Mouse (Mus musculus) forebrain, embryonic 11.5 days (tissue): Measurements from ENCODE around the gene Slc25a35. TPM values are rescaled to one million over a fixed set of nuclear protein-coding genes. Genes with fewer than 3 reads are reported as not detected.
A peak's percentile ranks its signal among the peaks of the same experiment; 100 is the strongest.

Experiments
- ATAC-seq: fragments of 200-750 bp; cut with Nextera tagmentation; replicated peaks from 2 replicates; pipeline ENCODE4 v1.8.0; 2017; ENCODE audit warnings: moderate TSS enrichment; ENCODE audit not compliant: low FRiP score
- DNase-seq: peaks from one replicate; pipeline ENCODE4 v3.0.0-alpha.2; 2017; ENCODE audit warnings: low spot score
- H3K27ac ChIP-seq: fragments of 300-500 bp; sonication (generic); 2 replicates; pipeline ENCODE4 v1.5.1; 2014; ENCODE audit warnings: low read depth, low read length
- H3K27me3 ChIP-seq: fragments of 300-500 bp; sonication (generic); 2 replicates; pipeline ENCODE4 v1.6.1; 2014; ENCODE audit warnings: mild to moderate bottlenecking, low read length, mixed read lengths; ENCODE audit not compliant: control insufficient read depth, insufficient read depth
- H3K36me3 ChIP-seq: fragments of 300-500 bp; sonication (generic); 2 replicates; pipeline ENCODE4 v1.6.1; 2014; ENCODE audit warnings: mild to moderate bottlenecking, low read length, moderate library complexity, mixed read lengths; ENCODE audit not compliant: control insufficient read depth, insufficient read depth
- H3K4me1 ChIP-seq: fragments of 300-500 bp; sonication (generic); replicated peaks from 2 replicates; pipeline ENCODE4 v1.6.1; 2014; ENCODE audit warnings: low read length, mixed read lengths; ENCODE audit not compliant: control insufficient read depth, insufficient read depth
- H3K4me2 ChIP-seq: fragments of 300-500 bp; sonication (generic); 2 replicates; pipeline ENCODE4 v1.6.1; 2014; ENCODE audit warnings: low read depth, mild to moderate bottlenecking, low read length, moderate library complexity, mixed read lengths; ENCODE audit not compliant: severe bottlenecking
- H3K4me3 ChIP-seq: fragments of 300-500 bp; sonication (generic); 2 replicates; pipeline ENCODE4 v1.5.1; 2014; ENCODE audit warnings: low read depth, low read length
- H3K9ac ChIP-seq: fragments of 300-500 bp; sonication (generic); 2 replicates; pipeline ENCODE4 v1.6.1; 2014; ENCODE audit warnings: low read length
- H3K9me3 ChIP-seq: fragments of 300-500 bp; sonication (generic); 2 replicates; pipeline ENCODE4 v1.6.1; 2016; ENCODE audit warnings: low read length, mixed read lengths; ENCODE audit not compliant: control insufficient read depth
- WGBS: fragments of 180-500 bp; shearing (Covaris S2); extraction: QIAGEN DNeasy Blood & Tissue Kit; methylation state at CpG from one replicate; pipeline ENCODE4 v1.1.7; 2014; 5-methylcytosine and 5-hydroxymethylcytosine counted together
- polyA plus RNA-seq: library from polyadenylated mRNA; unstranded; fragments of >200 nt; fragmentation: Nextera tagmentation; extraction: Ambion mirVana; gene quantifications from 2 replicates; pipeline ENCODE4 v1.2.1, GENCODE M21; 2014

Gene Slc25a35
- polyA plus RNA-seq, 1 experiment from 2014 or later, result 2.4 TPM

DNA sequence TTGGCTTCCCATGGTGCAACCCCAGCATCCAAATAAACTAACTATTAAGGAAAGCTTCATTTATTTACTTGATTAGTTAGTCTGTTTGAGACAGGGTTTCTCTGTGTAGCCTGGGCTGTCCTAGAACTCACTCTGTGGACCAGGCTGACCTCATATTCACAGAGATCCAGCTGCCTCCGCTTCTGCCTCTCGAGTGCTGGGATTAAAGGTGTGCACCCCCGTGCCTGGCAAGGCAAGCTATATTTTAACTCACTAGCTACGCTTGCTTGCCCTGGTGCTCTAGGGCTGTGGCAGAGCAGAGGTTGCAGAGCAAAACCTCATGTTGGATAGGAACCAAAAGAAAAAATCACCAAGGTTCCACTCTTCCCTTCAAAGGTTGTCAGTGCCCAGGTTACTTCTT, 27.4 kb upstream of the Slc25a35 start:
- no peak for ATAC-seq
- no peaks in the 10 kb centered on the region for H3K36me3 ChIP-seq
- H3K4me1 ChIP-seq, result peaks cover 2% of the 10 kb centered on the region; the same call in 1 of the 2 replicates
- peak overlapping the region; percentile 39 for H3K4me2 ChIP-seq
- H3K9me3 ChIP-seq, result no peaks in the 10 kb centered on the region
- H3K4me3 ChIP-seq, result peak overlapping the region; percentile 34
- H3K27ac ChIP-seq, result no peak overlapping the region
- no peak for DNase-seq
- no peaks in the 10 kb centered on the region for H3K27me3 ChIP-seq
- peak overlapping the region; percentile 56 for H3K9ac ChIP-seq
- 67% methylated on average over 4 of the region's 4 CpGs for WGBS

DNA sequence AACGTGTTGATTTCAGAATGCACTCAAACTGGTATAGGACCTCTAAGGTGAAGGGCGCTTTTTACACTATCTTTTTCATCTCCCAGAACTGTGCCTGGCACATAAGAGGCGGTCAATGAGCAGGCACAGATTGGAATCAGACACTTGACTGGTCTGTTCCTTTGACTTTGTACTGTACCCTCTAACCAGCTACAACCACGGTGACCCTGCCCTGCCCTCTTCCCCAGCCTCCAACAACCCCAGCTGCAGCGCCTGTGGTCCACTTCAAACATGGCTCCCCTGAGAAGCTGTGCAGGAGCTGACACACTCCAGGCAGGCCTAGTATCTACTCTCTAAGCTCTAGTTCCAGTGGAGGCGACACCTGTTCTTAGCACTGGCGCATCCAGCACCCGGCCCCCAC, 25.2 kb upstream of the Slc25a35 start:
- peaks cover 2% of the 10 kb centered on the region; the same call in 1 of the 2 replicates for H3K27me3 ChIP-seq
- H3K4me3 ChIP-seq, result no peak overlapping the region
- H3K27ac ChIP-seq, result no peak overlapping the region
- WGBS, result 91% methylated on average over 8 of the region's 8 CpGs
- peaks cover 2% of the 10 kb centered on the region; the same call in 1 of the 2 replicates for H3K4me1 ChIP-seq
- no peak for ATAC-seq
- H3K4me2 ChIP-seq, result no peak overlapping the region
- H3K9ac ChIP-seq, result no peak overlapping the region
- DNase-seq, result no peak
- H3K9me3 ChIP-seq, result no peaks in the 10 kb centered on the region
- no peaks in the 10 kb centered on the region for H3K36me3 ChIP-seq

DNA sequence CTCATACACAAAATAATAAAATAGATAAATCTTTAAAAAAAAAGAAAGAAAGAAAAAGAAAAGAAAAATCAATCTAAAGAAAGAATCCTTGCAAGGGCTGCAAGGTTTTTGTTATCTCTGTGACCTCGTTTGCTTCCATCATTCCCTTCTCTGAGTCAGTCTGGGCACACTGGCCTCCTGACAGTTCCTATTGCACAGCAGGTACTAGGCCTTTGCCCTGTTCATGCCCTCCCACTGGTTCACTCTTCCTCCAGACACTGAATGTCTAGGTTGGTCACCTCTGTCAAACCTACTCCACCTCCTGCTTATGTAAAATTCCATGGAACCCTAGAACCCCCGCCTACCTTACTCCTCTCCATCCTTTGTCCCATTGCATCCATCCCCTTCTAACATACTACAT, 22.7 kb upstream of the Slc25a35 start:
- H3K4me3 ChIP-seq, result no peak overlapping the region
- peaks cover 2% of the 10 kb centered on the region for H3K27me3 ChIP-seq
- no peak overlapping the region for H3K27ac ChIP-seq
- WGBS, result 77% methylated on average over 2 of the region's 2 CpGs
- no peak overlapping the region for H3K4me2 ChIP-seq
- no peaks in the 10 kb centered on the region for H3K9me3 ChIP-seq
- DNase-seq, result no peak
- H3K9ac ChIP-seq, result no peak overlapping the region
- H3K36me3 ChIP-seq, result no peaks in the 10 kb centered on the region
- ATAC-seq, result no peak
- peaks cover 2% of the 10 kb centered on the region; the same call in 1 of the 2 replicates for H3K4me1 ChIP-seq

DNA sequence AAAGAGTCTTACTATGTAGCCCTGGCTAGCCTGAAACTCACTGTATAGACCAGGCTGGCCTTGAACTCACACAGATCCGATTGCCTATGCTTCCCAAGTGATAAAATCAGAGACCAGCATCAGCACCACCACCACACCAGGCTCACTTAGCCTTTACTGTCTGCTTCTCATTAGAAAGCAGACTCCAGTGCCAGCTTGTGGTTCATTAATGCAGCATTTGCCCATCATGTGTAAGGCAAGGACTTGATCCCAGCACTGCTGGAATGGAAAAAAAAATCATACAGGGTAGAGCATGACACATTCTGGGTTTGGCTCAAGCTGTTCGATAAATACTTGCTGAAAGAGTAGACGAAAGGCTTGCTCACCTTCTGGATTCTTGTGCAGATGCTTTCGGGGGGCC, 21.9 kb upstream of the Slc25a35 start:
- 88% methylated on average over 4 of the region's 4 CpGs for WGBS
- DNase-seq (no peak), ATAC-seq (no peak)
- H3K36me3 ChIP-seq, result no peaks in the 10 kb centered on the region
- no peaks in the 10 kb centered on the region for H3K9me3 ChIP-seq
- no peak overlapping the region for H3K4me3 ChIP-seq
- peaks cover 2% of the 10 kb centered on the region for H3K27me3 ChIP-seq
- H3K27ac ChIP-seq, result no peak overlapping the region
- no peak overlapping the region for H3K4me2 ChIP-seq
- H3K4me1 ChIP-seq, result no peaks in the 10 kb centered on the region
- no peak overlapping the region for H3K9ac ChIP-seq

DNA sequence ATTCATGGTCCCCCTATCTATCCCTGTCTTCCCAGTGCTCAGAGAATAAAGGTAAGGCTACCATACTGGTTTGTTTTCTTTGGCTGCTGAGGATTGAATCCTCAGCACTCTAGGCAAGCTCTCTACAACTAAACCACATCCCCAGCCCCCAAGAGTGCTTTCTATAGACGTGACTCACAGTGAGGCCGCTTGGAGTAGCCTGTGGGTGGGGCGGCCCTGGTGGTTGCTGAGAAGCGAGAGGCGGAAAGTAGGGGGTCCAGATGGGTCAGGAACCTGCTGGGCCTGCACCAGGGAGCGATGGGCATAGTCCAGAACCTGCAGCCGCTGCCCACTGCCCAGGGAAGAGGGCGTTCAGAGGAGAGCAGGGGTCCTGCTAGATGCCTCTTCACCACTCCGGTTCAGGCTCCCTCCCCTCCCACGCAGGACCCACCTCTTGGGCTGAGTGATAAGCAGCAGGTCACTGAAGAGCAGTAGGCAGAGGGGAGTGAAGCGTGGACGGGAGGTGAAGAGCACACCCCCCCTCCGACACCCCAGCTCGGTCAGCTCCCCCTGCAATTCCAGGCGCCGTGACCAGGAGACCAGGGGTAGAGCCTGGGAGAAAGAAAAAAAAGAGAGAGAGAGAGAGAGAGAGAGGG, 21.0 kb upstream of the Slc25a35 start:
- WGBS, result 12% methylated on average over 16 of the region's 16 CpGs
- Histone ChIP-seq H3K27ac (no peak overlapping the region), H3K9me3 (no peaks in the 10 kb centered on the region), H3K27me3 (peaks cover 2% of the 10 kb centered on the region), H3K4me3 (no peak overlapping the region), H3K36me3 (no peaks in the 10 kb centered on the region), H3K4me2 (peak overlapping the region; percentile 24; the same call in 1 of the 2 replicates), H3K4me1 (no peaks in the 10 kb centered on the region), H3K9ac (no peak overlapping the region)
- DNase-seq, result no peak
- no peak for ATAC-seq

DNA sequence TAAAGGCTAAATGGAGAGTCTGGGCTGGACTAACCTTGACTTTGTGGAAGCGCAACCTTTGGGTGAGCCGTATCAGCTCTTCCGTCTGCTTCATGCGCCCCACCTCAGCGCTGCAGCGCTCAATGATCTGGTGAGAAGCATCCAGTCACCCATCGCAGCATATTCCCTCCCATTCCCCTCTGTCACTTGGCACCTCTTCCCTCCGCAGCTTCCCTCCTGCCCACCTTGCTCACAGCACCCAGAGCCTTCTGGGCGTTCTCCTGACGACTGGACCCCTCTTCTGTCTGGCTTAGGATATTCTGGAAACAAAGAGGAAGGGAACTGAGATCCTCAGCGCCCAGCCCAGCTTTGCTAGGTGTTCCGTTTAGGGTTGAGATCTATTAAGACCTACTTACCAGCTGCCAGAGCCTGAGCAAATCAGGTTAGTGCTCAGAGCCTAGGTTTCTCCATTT, 20.4 kb upstream of the Slc25a35 start:
- no peak overlapping the region for H3K27ac ChIP-seq
- peaks cover 2% of the 10 kb centered on the region for H3K27me3 ChIP-seq
- peak overlapping the region; percentile 28; the same call in 1 of the 2 replicates for H3K4me2 ChIP-seq
- ATAC-seq (no peak), DNase-seq (no peak)
- WGBS, result 7% methylated on average over 12 of the region's 12 CpGs
- H3K4me3 ChIP-seq, result no peak overlapping the region
- H3K36me3 ChIP-seq, result no peaks in the 10 kb centered on the region
- H3K9me3 ChIP-seq, result no peaks in the 10 kb centered on the region
- 0 out of 2 replicates have a peak overlapping the region, but pooled peaks have one; percentile 27 for H3K9ac ChIP-seq
- no peaks in the 10 kb centered on the region for H3K4me1 ChIP-seq

DNA sequence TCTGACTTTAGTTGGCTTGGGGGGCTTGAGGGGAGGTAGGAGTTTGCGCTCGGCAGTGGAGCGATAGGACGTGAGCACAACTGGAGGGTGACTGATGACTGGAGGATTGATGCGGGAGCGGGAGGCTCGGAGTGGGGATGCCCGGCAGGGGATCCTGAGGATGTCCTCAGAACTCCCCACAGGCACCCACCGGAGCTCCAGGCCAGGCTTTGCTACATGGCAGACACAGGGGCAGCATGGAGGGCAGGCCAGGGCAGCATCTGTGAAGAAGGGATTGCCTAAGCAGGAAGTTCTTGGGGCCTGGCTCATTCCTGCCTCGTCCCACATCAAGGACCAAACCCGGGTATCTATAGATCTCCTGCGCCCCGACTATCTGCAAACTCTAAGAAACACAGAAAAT, 14.0 kb upstream of the Slc25a35 start:
- Histone ChIP-seq H3K27me3 (peaks cover 23% of the 10 kb centered on the region), H3K9me3 (no peaks in the 10 kb centered on the region), H3K4me2 (peak overlapping the region; percentile 68), H3K4me3 (peak overlapping the region; percentile 33; the same call in 1 of the 2 replicates), H3K27ac (no peak overlapping the region), H3K4me1 (peaks cover 5% of the 10 kb centered on the region; the same call in 1 of the 2 replicates), H3K9ac (no peak overlapping the region; the same call in 1 of the 2 replicates), H3K36me3 (no peaks in the 10 kb centered on the region)
- DNase-seq (peak; percentile 57), ATAC-seq (no peak)
- WGBS, result 9% methylated on average over 13 of the region's 13 CpGs

DNA sequence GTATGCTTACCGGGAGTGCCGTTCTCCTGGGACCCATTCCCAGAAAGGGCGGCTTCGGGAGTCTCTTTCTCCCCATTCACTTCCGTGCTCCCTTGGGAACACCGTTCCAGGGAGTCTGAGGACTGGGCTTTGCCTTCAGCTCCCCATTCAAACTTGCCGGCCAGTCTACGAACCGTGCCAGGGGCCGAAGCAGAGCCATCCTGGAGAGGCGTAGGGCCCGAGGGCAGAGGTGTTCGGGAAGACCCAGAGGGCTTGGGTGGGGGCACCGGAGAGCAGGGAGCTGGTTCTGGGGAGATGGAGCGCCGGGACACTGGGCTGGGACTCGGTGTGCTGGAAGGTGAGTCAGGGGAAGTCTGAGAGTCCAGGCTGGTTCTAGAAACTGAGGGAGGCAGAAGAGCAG, 13.5 kb upstream of the Slc25a35 start:
- Histone ChIP-seq H3K27ac (no peak overlapping the region), H3K36me3 (no peaks in the 10 kb centered on the region), H3K4me1 (peaks cover 5% of the 10 kb centered on the region; the same call in 1 of the 2 replicates), H3K9ac (peak overlapping the region; percentile 61), H3K9me3 (no peaks in the 10 kb centered on the region), H3K27me3 (peaks cover 23% of the 10 kb centered on the region), H3K4me3 (peak overlapping the region; percentile 33), H3K4me2 (peak overlapping the region; percentile 68)
- WGBS, result 1% methylated on average over 17 of the region's 17 CpGs
- DNase-seq (peak; percentile 62), ATAC-seq (no peak)

DNA sequence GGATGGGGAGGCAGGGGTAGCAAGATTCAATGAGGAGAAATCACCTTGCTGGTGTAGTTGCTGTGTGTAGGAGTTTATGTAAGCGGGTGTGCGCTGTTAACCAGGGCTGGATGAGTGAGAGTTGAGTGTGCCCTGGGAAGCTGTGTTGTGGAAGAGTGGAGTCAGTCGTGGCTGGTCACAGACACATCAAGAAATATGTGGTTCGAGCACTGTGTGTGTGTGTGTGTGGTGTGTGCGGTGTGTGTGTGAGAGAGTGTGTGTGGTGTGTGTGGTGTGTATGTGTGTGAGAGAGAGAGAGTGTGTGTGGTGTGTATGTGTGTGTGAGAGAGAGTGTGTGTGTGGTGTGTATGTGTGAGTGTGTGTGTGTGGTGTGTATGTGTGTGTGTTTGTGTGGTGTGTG, 12.5 kb upstream of the Slc25a35 start:
- Histone ChIP-seq H3K27me3 (peaks cover 23% of the 10 kb centered on the region), H3K9ac (no peak overlapping the region), H3K4me2 (peak overlapping the region; percentile 68; the same call in 1 of the 2 replicates), H3K4me3 (peak overlapping the region; percentile 33; the same call in 1 of the 2 replicates), H3K9me3 (no peaks in the 10 kb centered on the region), H3K4me1 (peaks cover 5% of the 10 kb centered on the region; the same call in 1 of the 2 replicates), H3K27ac (no peak overlapping the region), H3K36me3 (no peaks in the 10 kb centered on the region)
- WGBS, result 71% methylated on average over 5 of the region's 5 CpGs
- no peak for DNase-seq
- no peak for ATAC-seq
